Mouse (Mus musculus): ENCODE data around the gene Olfr1453. TPM values are rescaled to one million over a fixed set of nuclear protein-coding genes. Genes with fewer than 3 reads are reported as not detected.
"Not testable (repeated sequence)": the region's sequence is repeated elsewhere in the genome, so short reads cannot be mapped to it uniquely, and the experiment has no call there.

Gene Olfr1453
- not detected in 2 replicates for polyA plus RNA-seq (2015; fragmentation: Nextera tagmentation; extraction: Ambion mirVana)

GRCm38 (mm10) chr19:13028227-13028626 is at the start of gene Olfr1453:
TSS of gene Olfr1453 (minus strand) at chr19:13028327.
- no peak for ATAC-seq (ENCODE audit: extremely low read depth, insufficient number of reproducible peaks, low FRiP score, low TSS enrichment)
- Histone ChIP-seq H3K4me3 (no peak within 1 kb of the TSS), H3K9me3 (peaks cover 15% of the 10 kb centered on the region), H3K9ac (no peak within 1 kb of the TSS), H3K36me3 (no peaks in the 10 kb centered on the region), H3K4me2 (no peak within 1 kb of the TSS), H3K27me3 (replicated peaks) (no peaks in the 10 kb centered on the region), H3K4me1 (no peaks in the 10 kb centered on the region), H3K27ac (replicated peaks) (no peak within 1 kb of the TSS)
- 51% methylated on average over 1 of the region's 1 CpGs for WGBS

GRCm38 (mm10) chr19:13060310-13060709 is 32.2 kb upstream of the Olfr1453 start, which contains the start of gene Olfr1454:
TSS of gene Olfr1454 (plus strand) at chr19:13060610.
- ATAC-seq (ENCODE audit: extremely low read depth, insufficient number of reproducible peaks, low FRiP score, low TSS enrichment) = no peak
- Histone ChIP-seq H3K9me3 (peaks cover 23% of the 10 kb centered on the region), H3K9ac (no peak within 1 kb of the TSS), H3K4me3 (no peak within 1 kb of the TSS), H3K27ac (replicated peaks) (no peak within 1 kb of the TSS), H3K36me3 (no peaks in the 10 kb centered on the region), H3K4me2 (no peak within 1 kb of the TSS), H3K27me3 (replicated peaks) (no peaks in the 10 kb centered on the region), H3K4me1 (no peaks in the 10 kb centered on the region)
- 43% methylated on average over 2 of the region's 2 CpGs for WGBS

- no peak within 1 kb of the TSS for H3K27ac ChIP-seq (replicated peaks)
- H3K36me3 ChIP-seq = no peaks in the 10 kb centered on the region
- no peaks in the 10 kb centered on the region for H3K4me1 ChIP-seq
- H3K9me3 ChIP-seq = peaks cover 15% of the 10 kb centered on the region; the same call in 1 of the 2 replicates
- no peak within 1 kb of the TSS for H3K4me3 ChIP-seq
- ATAC-seq (ENCODE audit: extremely low read depth, insufficient number of reproducible peaks, low FRiP score, low TSS enrichment) = no peak
- H3K27me3 ChIP-seq (replicated peaks) = no peaks in the 10 kb centered on the region
- H3K9ac ChIP-seq = no peak within 1 kb of the TSS
- no peak within 1 kb of the TSS for H3K4me2 ChIP-seq
- WGBS = 61% methylated on average over 2 of the region's 2 CpGs
Measured at GRCm38 (mm10) chr19:12994714-12995113, 33.4 kb downstream of the Olfr1453 start, which contains the start of gene Olfr1451. TSS of gene Olfr1451 (plus strand) at chr19:12995014.

GRCm38 (mm10) chr19:12992316-12992715 is 35.8 kb downstream of the Olfr1453 start:
- H3K9ac ChIP-seq; H3K36me3 ChIP-seq; H3K9me3 ChIP-seq; H3K27ac ChIP-seq (replicated peaks); H3K4me2 ChIP-seq; H3K4me3 ChIP-seq; H3K27me3 ChIP-seq (replicated peaks); ATAC-seq (ENCODE audit: extremely low read depth, insufficient number of reproducible peaks, low FRiP score, low TSS enrichment); H3K4me1 ChIP-seq: not testable (repeated sequence)
- 83% methylated on average over 4 of the region's 4 CpGs for WGBS

Other genes with a start within 250 kb of the Olfr1453 start
- gene Zfp91, start 232.2 kb downstream of the Olfr1453 start, polyA plus RNA-seq (2015; fragmentation: Nextera tagmentation; extraction: Ambion mirVana) = 10.0 and 10.4 TPM in 2 replicates
- gene Lpxn, start 232.1 kb downstream of the Olfr1453 start, polyA plus RNA-seq (2015; fragmentation: Nextera tagmentation; extraction: Ambion mirVana) = 1.2 TPM in 2 replicates
- not detected in 2 replicates for gene Gm5244, start 181.6 kb downstream of the Olfr1453 start, polyA plus RNA-seq (2015; fragmentation: Nextera tagmentation; extraction: Ambion mirVana)
- not detected in 2 replicates for gene Olfr1444, start 171.0 kb downstream of the Olfr1453 start, polyA plus RNA-seq (2015; fragmentation: Nextera tagmentation; extraction: Ambion mirVana)
- gene Olfr1445, start 144.5 kb downstream of the Olfr1453 start, polyA plus RNA-seq (2015; fragmentation: Nextera tagmentation; extraction: Ambion mirVana) = not detected in 2 replicates
- gene Olfr1446, start 134.8 kb downstream of the Olfr1453 start, polyA plus RNA-seq (2015; fragmentation: Nextera tagmentation; extraction: Ambion mirVana) = not detected in 2 replicates
- not detected in 2 replicates for gene Olfr1447, start 124.6 kb downstream of the Olfr1453 start, polyA plus RNA-seq (2015; fragmentation: Nextera tagmentation; extraction: Ambion mirVana)
- not detected in 2 replicates for gene Olfr1448, start 103.9 kb downstream of the Olfr1453 start, polyA plus RNA-seq (2015; fragmentation: Nextera tagmentation; extraction: Ambion mirVana)
- gene Olfr1449, start 97.5 kb downstream of the Olfr1453 start, polyA plus RNA-seq (2015; fragmentation: Nextera tagmentation; extraction: Ambion mirVana) = not detected in 2 replicates
- not detected in 2 replicates for gene Olfr1450, start 78.1 kb downstream of the Olfr1453 start, polyA plus RNA-seq (2015; fragmentation: Nextera tagmentation; extraction: Ambion mirVana)
- not detected in 2 replicates for gene Olfr1451, start 33.3 kb downstream of the Olfr1453 start, polyA plus RNA-seq (2015; fragmentation: Nextera tagmentation; extraction: Ambion mirVana)
- not detected in 2 replicates for gene Olfr1454, start 32.3 kb upstream of the Olfr1453 start, polyA plus RNA-seq (2015; fragmentation: Nextera tagmentation; extraction: Ambion mirVana)
- not detected in 2 replicates for gene Olfr1457, start 69.6 kb upstream of the Olfr1453 start, polyA plus RNA-seq (2015; fragmentation: Nextera tagmentation; extraction: Ambion mirVana)
- gene Olfr1458, start 78.4 kb upstream of the Olfr1453 start, polyA plus RNA-seq (2015; fragmentation: Nextera tagmentation; extraction: Ambion mirVana) = not detected in 2 replicates
- not detected in 2 replicates for gene Olfr1459, start 121.2 kb upstream of the Olfr1453 start, polyA plus RNA-seq (2015; fragmentation: Nextera tagmentation; extraction: Ambion mirVana)
- gene Olfr1461, start 134.7 kb upstream of the Olfr1453 start, polyA plus RNA-seq (2015; fragmentation: Nextera tagmentation; extraction: Ambion mirVana) = not detected in 2 replicates
- not detected in 2 replicates for gene Olfr1462, start 157.4 kb upstream of the Olfr1453 start, polyA plus RNA-seq (2015; fragmentation: Nextera tagmentation; extraction: Ambion mirVana)
- gene Olfr1463, start 203.0 kb upstream of the Olfr1453 start, polyA plus RNA-seq (2015; fragmentation: Nextera tagmentation; extraction: Ambion mirVana) = not detected in 2 replicates